Mouse (Mus musculus): Measurements from ENCODE around the gene Git2. TPM values are rescaled to one million over a fixed set of nuclear protein-coding genes. Genes with fewer than 3 reads are reported as not detected.
A peak's percentile ranks its signal among the peaks of the same experiment; 100 is the strongest.

Git2 gene
- polyA plus RNA-seq, 1 experiment from 2014 or later: 46.1 TPM

DNA sequence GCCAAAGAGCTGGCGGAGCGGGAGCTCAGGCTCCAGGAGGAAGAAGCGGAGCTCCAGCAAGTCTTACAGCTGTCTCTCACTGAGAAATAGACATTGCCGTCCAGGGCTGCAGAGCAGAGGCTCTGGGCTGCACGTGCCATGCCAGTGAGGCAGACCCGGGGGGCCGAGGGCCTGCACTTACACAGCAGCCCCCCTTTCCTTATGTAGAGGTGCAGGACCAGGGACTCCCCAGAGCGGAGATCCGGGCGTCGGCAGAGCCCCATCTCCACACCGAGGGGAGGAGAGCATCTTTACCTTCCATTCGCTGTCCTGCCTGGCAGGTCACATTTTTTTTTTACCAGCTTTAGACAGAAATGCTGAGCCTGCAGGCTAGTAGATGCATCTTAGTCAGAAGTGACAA is 29.0 kb upstream of the Git2 start:
- Histone ChIP-seq H3K4me2 (no peak overlapping the region), H3K36me3 (ENCODE audit: control insufficient read depth, insufficient read depth, low read length) (peaks cover 32% of the 10 kb centered on the region), H3K27me3 (replicated peaks; ENCODE audit: control insufficient read depth, insufficient read depth, low read length) (no peaks in the 10 kb centered on the region), H3K9me3 (ENCODE audit: control insufficient read depth, low read length) (no peaks in the 10 kb centered on the region), H3K27ac (ENCODE audit: low read depth, low read length) (no peak overlapping the region), H3K4me1 (replicated peaks; ENCODE audit: control insufficient read depth, insufficient read depth, low read length) (peaks cover 45% of the 10 kb centered on the region), H3K4me3 (ENCODE audit: low read depth, low read length) (no peak overlapping the region), H3K9ac (ENCODE audit: low read depth, low read length) (no peak overlapping the region)
- ATAC-seq (replicated peaks; ENCODE audit: low FRiP score): no peak
- DNase-seq (ENCODE audit: low spot score): no peak
- WGBS: 86% methylated on average over 13 of the region's 13 CpGs

DNA sequence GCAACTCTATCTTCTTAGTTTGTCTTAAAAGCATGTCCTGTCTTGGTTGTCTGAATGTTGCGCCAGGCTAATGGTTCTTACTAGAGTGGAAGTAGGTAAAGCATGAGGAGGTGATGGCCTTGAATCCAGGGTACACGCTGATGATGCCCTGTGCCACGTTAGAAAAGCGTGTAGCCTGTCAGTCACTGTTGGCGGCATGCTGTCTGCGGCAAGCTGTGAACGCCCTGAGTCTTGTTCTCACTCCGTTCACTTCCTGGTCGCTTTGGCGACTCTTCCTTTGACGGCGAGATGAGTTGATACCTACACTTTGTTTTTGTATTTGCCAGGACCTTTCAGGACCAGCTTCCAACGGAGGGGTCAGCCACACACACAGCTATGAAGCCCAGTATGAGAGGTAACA is 27.9 kb upstream of the Git2 start:
- Histone ChIP-seq H3K4me1 (replicated peaks; ENCODE audit: control insufficient read depth, insufficient read depth, low read length) (peaks cover 35% of the 10 kb centered on the region), H3K27me3 (replicated peaks; ENCODE audit: control insufficient read depth, insufficient read depth, low read length) (no peaks in the 10 kb centered on the region), H3K9ac (ENCODE audit: low read depth, low read length) (no peak overlapping the region), H3K36me3 (ENCODE audit: control insufficient read depth, insufficient read depth, low read length) (peaks cover 37% of the 10 kb centered on the region), H3K4me2 (no peak overlapping the region), H3K27ac (ENCODE audit: low read depth, low read length) (no peak overlapping the region), H3K4me3 (ENCODE audit: low read depth, low read length) (no peak overlapping the region), H3K9me3 (ENCODE audit: control insufficient read depth, low read length) (no peaks in the 10 kb centered on the region)
- DNase-seq (ENCODE audit: low spot score) (no peak), ATAC-seq (replicated peaks; ENCODE audit: low FRiP score) (no peak)
- WGBS: 88% methylated on average over 13 of the region's 13 CpGs

DNA sequence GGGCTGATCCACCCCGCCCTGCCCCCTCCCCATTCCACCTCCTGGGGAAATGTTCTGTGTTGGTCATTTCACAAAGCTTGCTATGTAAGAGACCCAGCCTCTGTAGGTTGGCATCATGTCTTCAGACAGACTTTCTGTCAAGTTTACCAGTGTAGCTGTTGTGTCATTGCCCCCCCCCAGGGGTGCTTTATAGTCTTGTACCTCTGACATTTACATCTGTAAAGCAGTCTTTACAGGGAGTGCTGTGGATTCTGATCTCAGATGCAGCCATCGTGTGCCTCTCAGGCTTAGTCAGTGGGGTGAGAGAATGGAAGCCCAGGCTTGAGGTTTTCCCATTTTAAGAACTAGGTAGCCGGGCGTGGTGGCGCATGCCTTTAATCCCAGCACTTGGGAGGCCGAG is 26.5 kb upstream of the Git2 start:
- H3K4me2 ChIP-seq: no peak overlapping the region
- DNase-seq (ENCODE audit: low spot score): no peak
- peaks cover 24% of the 10 kb centered on the region for H3K4me1 ChIP-seq (replicated peaks; ENCODE audit: control insufficient read depth, insufficient read depth, low read length)
- H3K9ac ChIP-seq (ENCODE audit: low read depth, low read length): no peak overlapping the region
- WGBS: 94% methylated on average over 6 of the region's 6 CpGs
- ATAC-seq (replicated peaks; ENCODE audit: low FRiP score): no peak
- H3K27me3 ChIP-seq (replicated peaks; ENCODE audit: control insufficient read depth, insufficient read depth, low read length): no peaks in the 10 kb centered on the region
- H3K9me3 ChIP-seq (ENCODE audit: control insufficient read depth, low read length): no peaks in the 10 kb centered on the region
- H3K27ac ChIP-seq (ENCODE audit: low read depth, low read length): no peak overlapping the region
- H3K4me3 ChIP-seq (ENCODE audit: low read depth, low read length): no peak overlapping the region
- H3K36me3 ChIP-seq (ENCODE audit: control insufficient read depth, insufficient read depth, low read length): peaks cover 37% of the 10 kb centered on the region

DNA sequence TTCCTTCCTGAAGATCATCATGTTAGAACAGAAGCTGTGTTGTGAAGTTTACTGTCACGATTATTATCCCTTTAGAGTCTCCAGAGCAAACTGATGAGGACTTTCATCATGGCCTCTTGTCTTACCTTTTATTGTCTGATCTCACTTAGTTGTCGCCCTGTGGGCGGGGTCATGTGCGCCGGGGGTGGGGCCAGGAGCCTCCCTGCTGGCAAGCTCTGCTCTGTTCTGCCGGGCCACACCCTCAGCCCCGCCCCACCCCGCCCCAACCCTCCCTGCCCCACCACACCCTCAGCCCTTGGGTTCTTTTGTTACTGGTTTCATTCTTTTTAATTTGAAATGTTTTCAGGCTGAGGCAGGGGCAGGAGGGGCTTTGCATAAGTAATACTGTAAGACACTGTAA is 25.7 kb upstream of the Git2 start:
- no peaks in the 10 kb centered on the region for H3K9me3 ChIP-seq (ENCODE audit: control insufficient read depth, low read length)
- H3K27ac ChIP-seq (ENCODE audit: low read depth, low read length): no peak overlapping the region
- peaks cover 35% of the 10 kb centered on the region for H3K36me3 ChIP-seq (ENCODE audit: control insufficient read depth, insufficient read depth, low read length)
- no peak overlapping the region for H3K4me2 ChIP-seq
- H3K27me3 ChIP-seq (replicated peaks; ENCODE audit: control insufficient read depth, insufficient read depth, low read length): no peaks in the 10 kb centered on the region
- peaks cover 21% of the 10 kb centered on the region for H3K4me1 ChIP-seq (replicated peaks; ENCODE audit: control insufficient read depth, insufficient read depth, low read length)
- H3K9ac ChIP-seq (ENCODE audit: low read depth, low read length): no peak overlapping the region
- H3K4me3 ChIP-seq (ENCODE audit: low read depth, low read length): no peak overlapping the region
- peak; percentile 75 for DNase-seq (ENCODE audit: low spot score)
- ATAC-seq (replicated peaks; ENCODE audit: low FRiP score): peak; percentile 83
- 21% methylated on average over 8 of the region's 8 CpGs for WGBS

DNA sequence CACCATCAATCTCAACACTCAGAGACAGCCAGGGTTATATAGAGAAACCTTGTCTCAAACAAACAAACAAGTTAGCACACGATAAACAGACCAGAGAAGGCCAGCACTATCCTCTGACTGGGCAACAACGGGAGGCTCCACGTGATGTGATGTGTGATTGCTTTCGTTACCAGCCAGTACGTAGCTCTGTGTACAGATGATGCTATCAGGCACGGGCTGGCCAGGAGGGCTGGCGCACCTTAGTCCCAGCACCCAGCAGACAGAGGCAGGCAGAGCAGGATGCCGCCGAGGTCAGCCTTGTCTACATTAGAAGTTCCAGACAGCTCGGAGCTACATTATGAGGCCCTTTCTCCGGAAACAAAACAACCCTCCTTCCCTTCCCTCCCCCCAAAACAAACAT is 24.5 kb upstream of the Git2 start:
- no peak overlapping the region for H3K9ac ChIP-seq (ENCODE audit: low read depth, low read length)
- no peaks in the 10 kb centered on the region for H3K9me3 ChIP-seq (ENCODE audit: control insufficient read depth, low read length)
- H3K4me2 ChIP-seq: no peak overlapping the region
- H3K4me1 ChIP-seq (replicated peaks; ENCODE audit: control insufficient read depth, insufficient read depth, low read length): peaks cover 21% of the 10 kb centered on the region
- DNase-seq (ENCODE audit: low spot score): no peak
- peaks cover 35% of the 10 kb centered on the region; the same call in 1 of the 2 replicates for H3K36me3 ChIP-seq (ENCODE audit: control insufficient read depth, insufficient read depth, low read length)
- H3K27me3 ChIP-seq (replicated peaks; ENCODE audit: control insufficient read depth, insufficient read depth, low read length): no peaks in the 10 kb centered on the region
- H3K27ac ChIP-seq (ENCODE audit: low read depth, low read length): no peak overlapping the region
- 74% methylated on average over 11 of the region's 11 CpGs for WGBS
- H3K4me3 ChIP-seq (ENCODE audit: low read depth, low read length): no peak overlapping the region
- ATAC-seq (replicated peaks; ENCODE audit: low FRiP score): no peak

DNA sequence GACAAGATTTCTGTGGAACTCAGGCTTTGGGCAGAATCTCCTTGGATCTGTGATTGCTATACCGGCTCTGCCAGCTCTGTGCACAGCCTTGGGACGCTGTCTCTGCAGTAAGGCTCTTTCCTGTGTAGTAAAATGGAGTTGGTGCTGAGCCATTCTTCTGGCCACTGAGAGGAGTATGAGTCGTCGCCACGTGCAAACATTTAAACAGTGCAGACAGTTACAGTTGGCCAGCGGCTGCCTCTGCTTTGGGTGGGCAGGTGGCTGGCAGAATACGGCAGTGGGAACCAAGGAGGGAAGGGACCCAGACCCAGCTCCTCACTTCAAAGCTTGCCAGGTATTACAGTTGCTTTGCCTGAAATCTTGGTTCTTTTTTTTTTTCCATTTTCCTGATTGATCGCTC is 21.9 kb upstream of the Git2 start:
- H3K27me3 ChIP-seq (replicated peaks; ENCODE audit: control insufficient read depth, insufficient read depth, low read length): no peaks in the 10 kb centered on the region
- peaks cover 26% of the 10 kb centered on the region for H3K4me1 ChIP-seq (replicated peaks; ENCODE audit: control insufficient read depth, insufficient read depth, low read length)
- no peak overlapping the region for H3K4me2 ChIP-seq
- peaks cover 24% of the 10 kb centered on the region for H3K36me3 ChIP-seq (ENCODE audit: control insufficient read depth, insufficient read depth, low read length)
- 91% methylated on average over 8 of the region's 8 CpGs for WGBS
- H3K4me3 ChIP-seq (ENCODE audit: low read depth, low read length): no peak overlapping the region
- ATAC-seq (replicated peaks; ENCODE audit: low FRiP score) (no peak), DNase-seq (ENCODE audit: low spot score) (no peak)
- H3K27ac ChIP-seq (ENCODE audit: low read depth, low read length): no peak overlapping the region
- H3K9me3 ChIP-seq (ENCODE audit: control insufficient read depth, low read length): no peaks in the 10 kb centered on the region
- no peak overlapping the region for H3K9ac ChIP-seq (ENCODE audit: low read depth, low read length)

DNA sequence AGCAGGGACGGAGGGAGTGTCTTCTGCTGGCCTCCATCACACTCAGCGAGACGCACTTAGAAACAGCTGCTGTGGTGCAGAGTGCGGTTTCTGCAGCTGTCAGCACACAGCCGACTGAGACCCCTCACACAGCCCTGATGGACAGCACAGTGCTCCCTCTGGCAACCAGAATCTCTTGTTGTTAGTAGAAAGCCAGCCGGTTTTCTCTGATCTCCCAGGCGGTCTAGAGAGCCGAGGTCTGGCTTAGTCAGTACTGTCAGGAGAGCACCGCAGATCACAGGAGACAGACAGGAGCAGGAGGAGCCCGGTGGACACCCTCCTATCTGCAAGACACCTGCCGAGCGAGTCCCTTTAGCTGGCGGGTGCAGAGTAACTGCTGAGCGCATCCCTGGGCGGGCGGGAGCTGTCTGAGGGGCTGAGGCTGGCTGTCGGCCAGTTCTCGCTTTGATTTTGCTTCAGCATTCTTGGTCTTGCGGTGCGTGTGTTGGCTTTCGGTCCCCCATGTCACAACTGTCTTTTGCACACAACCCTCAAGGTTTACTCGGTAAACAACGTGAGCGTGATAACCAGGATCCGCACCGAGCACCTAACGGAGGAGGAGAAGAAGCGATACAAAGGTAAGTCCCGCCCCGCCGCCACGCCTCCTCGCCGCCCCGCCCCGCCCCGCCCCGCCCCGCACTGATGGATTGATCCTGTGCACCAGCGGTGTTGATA is 21.1 kb upstream of the Git2 start:
- H3K4me1 ChIP-seq (replicated peaks; ENCODE audit: control insufficient read depth, insufficient read depth, low read length): peaks cover 23% of the 10 kb centered on the region
- peak overlapping the region; percentile 33 for H3K4me3 ChIP-seq (ENCODE audit: low read depth, low read length)
- H3K27me3 ChIP-seq (replicated peaks; ENCODE audit: control insufficient read depth, insufficient read depth, low read length): no peaks in the 10 kb centered on the region
- no peaks in the 10 kb centered on the region for H3K9me3 ChIP-seq (ENCODE audit: control insufficient read depth, low read length)
- H3K36me3 ChIP-seq (ENCODE audit: control insufficient read depth, insufficient read depth, low read length): peaks cover 25% of the 10 kb centered on the region
- H3K9ac ChIP-seq (ENCODE audit: low read depth, low read length): no peak overlapping the region
- 42% methylated on average over 40 of the region's 40 CpGs for WGBS
- DNase-seq (ENCODE audit: low spot score) (no peak), ATAC-seq (replicated peaks; ENCODE audit: low FRiP score) (peak; percentile 48; the same call in 1 of the 2 replicates)
- H3K4me2 ChIP-seq: peak overlapping the region; percentile 59
- H3K27ac ChIP-seq (ENCODE audit: low read depth, low read length): no peak overlapping the region

DNA sequence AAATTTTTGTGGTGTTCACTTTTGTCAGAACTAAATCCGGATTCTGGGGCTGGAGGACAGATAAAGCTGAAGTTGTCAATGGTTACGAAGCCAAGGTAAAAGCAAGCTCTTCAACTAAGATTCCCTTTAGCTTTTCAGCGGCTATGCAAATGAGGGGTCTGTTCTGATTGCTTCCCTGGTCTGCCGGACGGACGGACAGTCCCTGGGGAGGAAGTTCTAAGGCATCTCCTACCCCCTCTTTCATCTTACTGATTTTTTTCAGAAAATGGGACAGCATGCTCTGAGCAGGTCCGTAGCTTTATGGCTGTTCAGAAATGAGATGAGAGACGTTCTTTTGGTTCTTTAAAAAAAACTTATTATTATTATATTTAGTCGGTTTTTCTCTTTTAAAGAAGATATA is 20.3 kb upstream of the Git2 start:
- Histone ChIP-seq H3K9ac (ENCODE audit: low read depth, low read length) (no peak overlapping the region), H3K4me2 (no peak overlapping the region), H3K27ac (ENCODE audit: low read depth, low read length) (no peak overlapping the region), H3K27me3 (replicated peaks; ENCODE audit: control insufficient read depth, insufficient read depth, low read length) (no peaks in the 10 kb centered on the region), H3K9me3 (ENCODE audit: control insufficient read depth, low read length) (no peaks in the 10 kb centered on the region), H3K36me3 (ENCODE audit: control insufficient read depth, insufficient read depth, low read length) (peaks cover 25% of the 10 kb centered on the region), H3K4me3 (ENCODE audit: low read depth, low read length) (no peak overlapping the region), H3K4me1 (replicated peaks; ENCODE audit: control insufficient read depth, insufficient read depth, low read length) (peaks cover 19% of the 10 kb centered on the region)
- no peak for ATAC-seq (replicated peaks; ENCODE audit: low FRiP score)
- 74% methylated on average over 9 of the region's 9 CpGs for WGBS
- no peak for DNase-seq (ENCODE audit: low spot score)

DNA sequence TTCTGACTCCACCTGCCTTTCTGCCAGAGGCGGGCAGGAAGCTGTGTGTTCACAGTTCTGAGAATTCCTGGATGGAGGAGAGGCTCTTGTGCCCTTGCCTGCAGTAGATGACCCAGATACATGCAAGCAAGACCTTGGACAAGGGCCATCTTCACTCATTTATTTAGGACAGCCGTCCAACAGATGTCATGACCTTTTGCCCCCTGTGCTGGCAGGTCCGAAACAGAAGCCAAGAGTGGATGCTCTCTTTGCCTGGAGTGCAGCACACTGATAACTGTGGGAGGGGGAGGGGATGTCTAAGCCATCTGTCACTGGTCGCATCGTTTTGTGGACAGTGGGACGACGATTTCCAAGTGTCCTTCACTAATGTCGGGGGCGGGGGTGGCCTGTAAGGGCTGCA is 19.9 kb upstream of the Git2 start:
- 47% methylated on average over 9 of the region's 9 CpGs for WGBS
- Histone ChIP-seq H3K4me1 (replicated peaks; ENCODE audit: control insufficient read depth, insufficient read depth, low read length) (peaks cover 19% of the 10 kb centered on the region), H3K27ac (ENCODE audit: low read depth, low read length) (no peak overlapping the region), H3K4me2 (no peak overlapping the region), H3K9ac (ENCODE audit: low read depth, low read length) (no peak overlapping the region), H3K36me3 (ENCODE audit: control insufficient read depth, insufficient read depth, low read length) (peaks cover 21% of the 10 kb centered on the region), H3K9me3 (ENCODE audit: control insufficient read depth, low read length) (no peaks in the 10 kb centered on the region), H3K27me3 (replicated peaks; ENCODE audit: control insufficient read depth, insufficient read depth, low read length) (no peaks in the 10 kb centered on the region), H3K4me3 (ENCODE audit: low read depth, low read length) (no peak overlapping the region)
- DNase-seq (ENCODE audit: low spot score) (no peak), ATAC-seq (replicated peaks; ENCODE audit: low FRiP score) (no peak)
